Mouse (Mus musculus): ENCODE measurements around the gene Ror1. TPM values are rescaled to one million over a fixed set of nuclear protein-coding genes. Genes with fewer than 3 reads are reported as not detected.

Ror1 gene
- polyA plus RNA-seq, 1 experiment, result 0.06 TPM

- TF ChIP-seq SRF (IDR thresholded peaks at IDR 0.05; ENCODE audit: control insufficient read depth, insufficient read length, low read depth) (no peak), POLR2AphosphoS2 (IDR thresholded peaks at IDR 0.05; ENCODE audit: insufficient read length, low read depth) (no peak), MYOG (IDR thresholded peaks at IDR 0.05; ENCODE audit: control insufficient read depth in 1 of 3, insufficient read depth in 1 of 3, insufficient read length in 2 of 3, low read depth in 2 of 3) (no peak), E2F4 (IDR thresholded peaks at IDR 0.05; ENCODE audit: insufficient read depth) (no peak), USF1 (IDR thresholded peaks at IDR 0.05; ENCODE audit: low read depth) (no peak), TCF12 (IDR thresholded peaks at IDR 0.05; ENCODE audit: insufficient read depth, poor library complexity, severe bottlenecking) (no peak), POLR2A (IDR thresholded peaks at IDR 0.05; ENCODE audit: insufficient read length, low read depth) (no peak), MAX (IDR thresholded peaks at IDR 0.05; ENCODE audit: low read depth) (no peak), MYOD1 (IDR thresholded peaks at IDR 0.05; ENCODE audit: control insufficient read depth in 1 of 3, insufficient read length in 2 of 3, low read depth in 2 of 3) (no peak), CEBPB (IDR thresholded peaks at IDR 0.05; ENCODE audit: insufficient read depth, poor library complexity, severe bottlenecking) (no peak), TCF3 (IDR thresholded peaks at IDR 0.05; ENCODE audit: insufficient read length, low read depth) (no peak), REST (IDR thresholded peaks at IDR 0.05; ENCODE audit: insufficient read depth, insufficient read length) (no peak)
- H3K27me3 ChIP-seq (ENCODE audit: control insufficient read depth, insufficient read depth, insufficient read length), result no peaks in the 10 kb centered on the region
These were observed 12.0 kb downstream of the Ror1 start for GRCm38 (mm10) chr4:100107593-100107992.

DNA sequence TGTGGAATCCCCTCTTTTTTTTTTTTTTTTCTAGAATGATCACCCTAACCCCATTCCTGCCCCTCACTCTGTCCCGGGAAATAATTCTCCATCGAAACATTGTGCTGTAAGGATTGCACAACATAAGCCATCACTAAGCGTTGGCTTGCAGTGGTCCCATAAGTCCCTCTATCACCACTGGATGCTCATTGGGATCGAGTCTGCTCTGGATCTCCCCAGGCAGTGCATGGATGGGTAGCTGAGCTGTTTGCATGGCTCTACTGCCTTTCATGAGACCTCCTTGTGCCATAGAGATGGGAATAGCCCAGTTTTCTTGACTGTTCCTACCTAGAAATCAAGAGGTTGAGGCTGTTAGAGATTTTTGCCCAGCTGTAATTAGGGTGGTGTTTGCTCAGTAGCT is 13.0 kb downstream of the Ror1 start:
- H3K4me2 ChIP-seq (ENCODE audit: low read depth), result no peak overlapping the region
- TF ChIP-seq MYOG (IDR thresholded peaks at IDR 0.05; ENCODE audit: control insufficient read depth in 1 of 3, insufficient read depth in 1 of 3, insufficient read length in 2 of 3, low read depth in 2 of 3), result no peak
- no peak for TF ChIP-seq SRF (IDR thresholded peaks at IDR 0.05; ENCODE audit: control insufficient read depth, insufficient read length, low read depth)
- TF ChIP-seq USF1 (IDR thresholded peaks at IDR 0.05; ENCODE audit: low read depth), result no peak
- TF ChIP-seq POLR2A (IDR thresholded peaks at IDR 0.05; ENCODE audit: insufficient read length, low read depth), result no peak
- TF ChIP-seq POLR2AphosphoS2 (IDR thresholded peaks at IDR 0.05; ENCODE audit: insufficient read length, low read depth), result no peak
- TF ChIP-seq E2F4 (IDR thresholded peaks at IDR 0.05; ENCODE audit: insufficient read depth), result no peak
- no peak for TF ChIP-seq REST (IDR thresholded peaks at IDR 0.05; ENCODE audit: insufficient read depth, insufficient read length)
- TF ChIP-seq MAX (IDR thresholded peaks at IDR 0.05; ENCODE audit: low read depth), result no peak
- no peak for TF ChIP-seq CEBPB (IDR thresholded peaks at IDR 0.05; ENCODE audit: insufficient read depth, poor library complexity, severe bottlenecking)
- TF ChIP-seq TCF12 (IDR thresholded peaks at IDR 0.05; ENCODE audit: insufficient read depth, poor library complexity, severe bottlenecking), result no peak
- TF ChIP-seq TCF3 (IDR thresholded peaks at IDR 0.05; ENCODE audit: insufficient read length, low read depth), result no peak
- no peaks in the 10 kb centered on the region for H3K79me2 ChIP-seq (ENCODE audit: control insufficient read depth, insufficient read depth)
- no peak overlapping the region for H3ac ChIP-seq (ENCODE audit: control insufficient read depth, insufficient read length)
- H3K4me3 ChIP-seq, result no peak overlapping the region
- H3K36me3 ChIP-seq (ENCODE audit: control insufficient read depth, insufficient read depth), result no peaks in the 10 kb centered on the region
- H3K27me3 ChIP-seq (ENCODE audit: control insufficient read depth, insufficient read depth, insufficient read length), result no peaks in the 10 kb centered on the region

More at GRCm38 (mm10) chr4:100107593-100107992, 12.0 kb downstream of the Ror1 start:
- Histone ChIP-seq H3K4me2 (ENCODE audit: low read depth) (no peak overlapping the region), H3ac (ENCODE audit: control insufficient read depth, insufficient read length) (no peak overlapping the region), H3K36me3 (ENCODE audit: control insufficient read depth, insufficient read depth) (no peaks in the 10 kb centered on the region), H3K79me2 (ENCODE audit: control insufficient read depth, insufficient read depth) (no peaks in the 10 kb centered on the region), H3K4me3 (no peak overlapping the region)

- Histone ChIP-seq H3K4me2 (ENCODE audit: low read depth) (no peak overlapping the region), H3ac (ENCODE audit: control insufficient read depth, insufficient read length) (no peak overlapping the region), H3K4me3 (no peak overlapping the region), H3K79me2 (ENCODE audit: control insufficient read depth, insufficient read depth) (no peaks in the 10 kb centered on the region), H3K36me3 (ENCODE audit: control insufficient read depth, insufficient read depth) (no peaks in the 10 kb centered on the region), H3K27me3 (ENCODE audit: control insufficient read depth, insufficient read depth, insufficient read length) (no peaks in the 10 kb centered on the region)
- TF ChIP-seq MYOD1 (IDR thresholded peaks at IDR 0.05; ENCODE audit: control insufficient read depth in 1 of 3, insufficient read length in 2 of 3, low read depth in 2 of 3) (no peak), USF1 (IDR thresholded peaks at IDR 0.05; ENCODE audit: low read depth) (no peak), REST (IDR thresholded peaks at IDR 0.05; ENCODE audit: insufficient read depth, insufficient read length) (no peak), TCF12 (IDR thresholded peaks at IDR 0.05; ENCODE audit: insufficient read depth, poor library complexity, severe bottlenecking) (no peak), SRF (IDR thresholded peaks at IDR 0.05; ENCODE audit: control insufficient read depth, insufficient read length, low read depth) (no peak), MYOG (IDR thresholded peaks at IDR 0.05; ENCODE audit: control insufficient read depth in 1 of 3, insufficient read depth in 1 of 3, insufficient read length in 2 of 3, low read depth in 2 of 3) (no peak), POLR2AphosphoS2 (IDR thresholded peaks at IDR 0.05; ENCODE audit: insufficient read length, low read depth) (no peak), MAX (IDR thresholded peaks at IDR 0.05; ENCODE audit: low read depth) (no peak), CEBPB (IDR thresholded peaks at IDR 0.05; ENCODE audit: insufficient read depth, poor library complexity, severe bottlenecking) (no peak), E2F4 (IDR thresholded peaks at IDR 0.05; ENCODE audit: insufficient read depth) (no peak), POLR2A (IDR thresholded peaks at IDR 0.05; ENCODE audit: insufficient read length, low read depth) (no peak), TCF3 (IDR thresholded peaks at IDR 0.05; ENCODE audit: insufficient read length, low read depth) (no peak)
These were observed 18.6 kb downstream of the Ror1 start for GRCm38 (mm10) chr4:100114148-100114547.

DNA sequence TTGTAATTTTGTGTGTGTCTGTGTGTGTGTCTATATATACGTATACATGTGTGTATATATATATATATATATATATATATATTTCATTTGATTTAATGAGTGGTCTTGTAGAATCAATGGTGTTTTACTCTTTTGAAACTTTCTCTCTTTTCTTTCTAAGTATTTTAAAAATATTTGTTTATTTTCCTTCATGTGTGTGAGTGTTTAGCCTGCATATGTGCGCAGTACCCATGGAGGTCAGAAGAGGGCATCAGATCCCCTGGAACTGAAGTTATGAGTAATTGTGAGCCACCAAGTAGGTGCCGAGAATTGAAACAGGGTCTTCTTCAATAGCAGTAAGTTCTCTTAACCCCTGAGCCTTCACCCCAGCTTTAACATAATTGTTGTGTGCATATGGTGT is 20.8 kb downstream of the Ror1 start:
- H3K79me2 ChIP-seq (ENCODE audit: control insufficient read depth, insufficient read depth), result no peaks in the 10 kb centered on the region
- H3K36me3 ChIP-seq (ENCODE audit: control insufficient read depth, insufficient read depth), result no peaks in the 10 kb centered on the region
- no peaks in the 10 kb centered on the region for H3K27me3 ChIP-seq (ENCODE audit: control insufficient read depth, insufficient read depth, insufficient read length)
- no peak overlapping the region for H3K4me3 ChIP-seq
- no peak overlapping the region for H3K4me2 ChIP-seq (ENCODE audit: low read depth)
- TF ChIP-seq USF1 (IDR thresholded peaks at IDR 0.05; ENCODE audit: low read depth) (no peak), CEBPB (IDR thresholded peaks at IDR 0.05; ENCODE audit: insufficient read depth, poor library complexity, severe bottlenecking) (no peak), MYOD1 (IDR thresholded peaks at IDR 0.05; ENCODE audit: control insufficient read depth in 1 of 3, insufficient read length in 2 of 3, low read depth in 2 of 3) (no peak), E2F4 (IDR thresholded peaks at IDR 0.05; ENCODE audit: insufficient read depth) (no peak), TCF12 (IDR thresholded peaks at IDR 0.05; ENCODE audit: insufficient read depth, poor library complexity, severe bottlenecking) (no peak), MYOG (IDR thresholded peaks at IDR 0.05; ENCODE audit: control insufficient read depth in 1 of 3, insufficient read depth in 1 of 3, insufficient read length in 2 of 3, low read depth in 2 of 3) (no peak), MAX (IDR thresholded peaks at IDR 0.05; ENCODE audit: low read depth) (no peak), POLR2A (IDR thresholded peaks at IDR 0.05; ENCODE audit: insufficient read length, low read depth) (no peak), TCF3 (IDR thresholded peaks at IDR 0.05; ENCODE audit: insufficient read length, low read depth) (no peak), POLR2AphosphoS2 (IDR thresholded peaks at IDR 0.05; ENCODE audit: insufficient read length, low read depth) (no peak)
- H3ac ChIP-seq (ENCODE audit: control insufficient read depth, insufficient read length), result no peak overlapping the region
